Mouse (Mus musculus): ENCODE measurements around the gene Patl2. TPM values are rescaled to one million over a fixed set of nuclear protein-coding genes. Genes with fewer than 3 reads are reported as not detected.

The Patl2 gene
- not detected in 2 replicates for polyA plus RNA-seq (2016; fragmentation: Nextera tagmentation; extraction: Ambion mirVana)

- Histone ChIP-seq H3K27ac (no peak within 1 kb of the TSS), H3K4me3 (replicated peaks) (no peak within 1 kb of the TSS), H3K36me3 (no peaks in the 10 kb centered on the region), H3K27me3 (no peaks in the 10 kb centered on the region), H3K4me1 (replicated peaks) (no peaks in the 10 kb centered on the region), H3K4me2 (no peak within 1 kb of the TSS), H3K9ac (replicated peaks) (no peak within 1 kb of the TSS), H3K9me3 (peaks cover 4% of the 10 kb centered on the region; the same call in 1 of the 2 replicates)
- WGBS, result 74% methylated on average over 17 of the region's 17 CpGs
- ATAC-seq (ENCODE audit: insufficient number of reproducible peaks, insufficient read depth, low FRiP score, low TSS enrichment, low read depth), result no peak
Observed at GRCm38 (mm10) chr2:122186106-122186505, at the start of gene Patl2, which contains the start of gene Terb2. Patl2 (minus strand) TSS chr2:122186189. Terb2 (plus strand) TSS chr2:122186272.

- H3K9ac ChIP-seq (replicated peaks), result no peak overlapping the region
- no peak overlapping the region for H3K27ac ChIP-seq
- H3K27me3 ChIP-seq, result no peaks in the 10 kb centered on the region
- H3K4me1 ChIP-seq (replicated peaks), result peaks cover 4% of the 10 kb centered on the region
- peak overlapping the region; percentile 87 for H3K4me2 ChIP-seq
- 91% methylated on average over 2 of the region's 2 CpGs for WGBS
- H3K36me3 ChIP-seq, result no peaks in the 10 kb centered on the region
- no peak for ATAC-seq (ENCODE audit: insufficient number of reproducible peaks, insufficient read depth, low FRiP score, low TSS enrichment, low read depth)
- H3K9me3 ChIP-seq, result no peaks in the 10 kb centered on the region
- peak overlapping the region; percentile 55 for H3K4me3 ChIP-seq (replicated peaks)
Observed at GRCm38 (mm10) chr2:122235425-122235824, 49.4 kb upstream of the Patl2 start.

GRCm38 (mm10) chr2:122234611-122235288 lies 48.8 kb upstream of the Patl2 start, which contains the start of gene Sord:
Sord (plus strand) TSS chr2:122234749.
- H3K27me3 ChIP-seq, result no peaks in the 10 kb centered on the region
- peak within 1 kb of the TSS; percentile 55 for H3K4me3 ChIP-seq (replicated peaks)
- H3K4me1 ChIP-seq (replicated peaks), result peaks cover 4% of the 10 kb centered on the region
- peak; percentile 94 for ATAC-seq (ENCODE audit: insufficient number of reproducible peaks, insufficient read depth, low FRiP score, low TSS enrichment, low read depth)
- H3K4me2 ChIP-seq, result peak within 1 kb of the TSS; percentile 87
- H3K27ac ChIP-seq, result peak within 1 kb of the TSS; percentile 58
- WGBS, result 1% methylated on average over 35 of the region's 35 CpGs
- no peaks in the 10 kb centered on the region for H3K9me3 ChIP-seq
- no peaks in the 10 kb centered on the region for H3K36me3 ChIP-seq
- peak within 1 kb of the TSS; percentile 59 for H3K9ac ChIP-seq (replicated peaks)

GRCm38 (mm10) chr2:122233759-122234557 lies 48.0 kb upstream of the Patl2 start:
- peak overlapping the region; percentile 59 for H3K9ac ChIP-seq (replicated peaks)
- WGBS, result 7% methylated on average over 26 of the region's 26 CpGs

GRCm38 (mm10) chr2:122233341-122233740 lies 47.4 kb upstream of the Patl2 start:
- Histone ChIP-seq H3K27me3 (no peaks in the 10 kb centered on the region), H3K9ac (replicated peaks) (no peak overlapping the region), H3K4me3 (replicated peaks) (peak overlapping the region; percentile 55; the same call in 1 of the 2 replicates), H3K27ac (no peak overlapping the region), H3K9me3 (no peaks in the 10 kb centered on the region), H3K4me2 (peak overlapping the region; percentile 87), H3K36me3 (no peaks in the 10 kb centered on the region), H3K4me1 (replicated peaks) (peaks cover 4% of the 10 kb centered on the region)
- WGBS, result 49% methylated on average over 5 of the region's 5 CpGs
- ATAC-seq (ENCODE audit: insufficient number of reproducible peaks, insufficient read depth, low FRiP score, low TSS enrichment, low read depth), result no peak

More at GRCm38 (mm10) chr2:122233759-122234557, 48.0 kb upstream of the Patl2 start:
- no peaks in the 10 kb centered on the region for H3K36me3 ChIP-seq
- H3K4me2 ChIP-seq, result peak overlapping the region; percentile 87
- H3K27me3 ChIP-seq, result no peaks in the 10 kb centered on the region
- H3K27ac ChIP-seq, result peak overlapping the region; percentile 58
- H3K4me3 ChIP-seq (replicated peaks), result peak overlapping the region; percentile 55
- H3K4me1 ChIP-seq (replicated peaks), result peaks cover 4% of the 10 kb centered on the region
- H3K9me3 ChIP-seq, result no peaks in the 10 kb centered on the region
- peak; percentile 11; the same call in 1 of the 2 replicates for ATAC-seq (ENCODE audit: insufficient number of reproducible peaks, insufficient read depth, low FRiP score, low TSS enrichment, low read depth)

- Histone ChIP-seq H3K4me3 (replicated peaks) (no peak overlapping the region), H3K27ac (no peak overlapping the region), H3K4me1 (replicated peaks) (peaks cover 4% of the 10 kb centered on the region), H3K36me3 (no peaks in the 10 kb centered on the region), H3K9me3 (no peaks in the 10 kb centered on the region), H3K9ac (replicated peaks) (no peak overlapping the region), H3K4me2 (no peak overlapping the region), H3K27me3 (no peaks in the 10 kb centered on the region)
- ATAC-seq (ENCODE audit: insufficient number of reproducible peaks, insufficient read depth, low FRiP score, low TSS enrichment, low read depth), result no peak
- 89% methylated on average over 9 of the region's 9 CpGs for WGBS
Observed at GRCm38 (mm10) chr2:122231616-122232015, 45.6 kb upstream of the Patl2 start.

GRCm38 (mm10) chr2:122230395-122230794 lies 44.4 kb upstream of the Patl2 start:
- no peaks in the 10 kb centered on the region for H3K9me3 ChIP-seq
- no peak overlapping the region for H3K4me2 ChIP-seq
- H3K36me3 ChIP-seq, result no peaks in the 10 kb centered on the region
- 82% methylated on average over 6 of the region's 6 CpGs for whole genome bisulfite sequencing
- ATAC-seq (ENCODE audit: insufficient number of reproducible peaks, insufficient read depth, low FRiP score, low TSS enrichment, low read depth), result no peak
- no peak overlapping the region for H3K9ac ChIP-seq (replicated peaks)
- no peaks in the 10 kb centered on the region for H3K27me3 ChIP-seq
- peaks cover 4% of the 10 kb centered on the region for H3K4me1 ChIP-seq (replicated peaks)
- H3K4me3 ChIP-seq (replicated peaks), result no peak overlapping the region
- no peak overlapping the region for H3K27ac ChIP-seq

- Histone ChIP-seq H3K4me2 (no peak overlapping the region), H3K9me3 (no peaks in the 10 kb centered on the region), H3K36me3 (no peaks in the 10 kb centered on the region), H3K27me3 (no peaks in the 10 kb centered on the region), H3K4me1 (replicated peaks) (no peaks in the 10 kb centered on the region), H3K27ac (no peak overlapping the region), H3K9ac (replicated peaks) (no peak overlapping the region), H3K4me3 (replicated peaks) (no peak overlapping the region)
- ATAC-seq (ENCODE audit: insufficient number of reproducible peaks, insufficient read depth, low FRiP score, low TSS enrichment, low read depth), result no peak
Observed at GRCm38 (mm10) chr2:122223654-122224053, 37.7 kb upstream of the Patl2 start.

GRCm38 (mm10) chr2:122222272-122222671 lies 36.3 kb upstream of the Patl2 start:
- no peak for ATAC-seq (ENCODE audit: insufficient number of reproducible peaks, insufficient read depth, low FRiP score, low TSS enrichment, low read depth)
- no peak overlapping the region for H3K27ac ChIP-seq
- no peaks in the 10 kb centered on the region for H3K9me3 ChIP-seq
- H3K4me1 ChIP-seq (replicated peaks), result no peaks in the 10 kb centered on the region
- H3K4me3 ChIP-seq (replicated peaks), result no peak overlapping the region
- H3K9ac ChIP-seq (replicated peaks), result no peak overlapping the region
- 84% methylated on average over 5 of the region's 5 CpGs for WGBS
- H3K4me2 ChIP-seq, result no peak overlapping the region
- H3K27me3 ChIP-seq, result no peaks in the 10 kb centered on the region
- H3K36me3 ChIP-seq, result no peaks in the 10 kb centered on the region

- no peak overlapping the region for H3K4me3 ChIP-seq (replicated peaks)
- WGBS, result 22% methylated on average over 5 of the region's 5 CpGs
Observed at GRCm38 (mm10) chr2:122221798-122222197, 35.8 kb upstream of the Patl2 start.

GRCm38 (mm10) chr2:122221378-122221777 lies 35.4 kb upstream of the Patl2 start:
- ATAC-seq (ENCODE audit: insufficient number of reproducible peaks, insufficient read depth, low FRiP score, low TSS enrichment, low read depth), result no peak
- Histone ChIP-seq H3K9ac (replicated peaks) (no peak overlapping the region), H3K27ac (no peak overlapping the region), H3K36me3 (no peaks in the 10 kb centered on the region), H3K4me1 (replicated peaks) (no peaks in the 10 kb centered on the region), H3K9me3 (no peaks in the 10 kb centered on the region), H3K4me2 (no peak overlapping the region), H3K27me3 (no peaks in the 10 kb centered on the region), H3K4me3 (replicated peaks) (no peak overlapping the region)
- 59% methylated on average over 4 of the region's 4 CpGs for WGBS

More at GRCm38 (mm10) chr2:122221798-122222197, 35.8 kb upstream of the Patl2 start:
- Histone ChIP-seq H3K27ac (no peak overlapping the region), H3K9ac (replicated peaks) (no peak overlapping the region), H3K4me2 (no peak overlapping the region), H3K36me3 (no peaks in the 10 kb centered on the region), H3K9me3 (no peaks in the 10 kb centered on the region), H3K27me3 (no peaks in the 10 kb centered on the region), H3K4me1 (replicated peaks) (no peaks in the 10 kb centered on the region)
- no peak for ATAC-seq (ENCODE audit: insufficient number of reproducible peaks, insufficient read depth, low FRiP score, low TSS enrichment, low read depth)
